Mouse (Mus musculus) ES-Bruce4 (cell line): ENCODE measurements around the gene Cnnm3. TPM values are rescaled to one million over a fixed set of nuclear protein-coding genes. Genes with fewer than 3 reads are reported as not detected.

ENCODE experiments used
- H3K27ac ChIP-seq: 2 replicates; pipeline ENCODE4 v1.5.1; 2012; ENCODE audit warnings: low read length, inconsistent platforms; ENCODE audit not compliant: insufficient read depth
- H3K27me3 ChIP-seq: 2 replicates; pipeline ENCODE4 v1.6.1; 2012; ENCODE audit warnings: mild to moderate bottlenecking, low read length, inconsistent platforms; ENCODE audit not compliant: control insufficient read depth, poor library complexity, insufficient read depth, severe bottlenecking
- H3K36me3 ChIP-seq: 2 replicates; pipeline ENCODE4 v1.6.1; 2012; ENCODE audit warnings: inconsistent platforms, mild to moderate bottlenecking, low read length, moderate library complexity; ENCODE audit not compliant: control insufficient read depth, poor library complexity, insufficient read depth, severe bottlenecking
- H3K4me1 ChIP-seq: one replicate; pipeline ENCODE4 v1.8.1; 2011; ENCODE audit warnings: low read length; ENCODE audit not compliant: control insufficient read depth, insufficient read depth
- H3K4me3 ChIP-seq: 2 replicates; pipeline ENCODE4 v1.5.1; 2011; ENCODE audit warnings: low read depth, mild to moderate bottlenecking, low read length
- H3K9ac ChIP-seq: 2 replicates; pipeline ENCODE4 v1.6.1; 2012; ENCODE audit warnings: low read depth, mild to moderate bottlenecking, inconsistent platforms; ENCODE audit not compliant: poor library complexity, severe bottlenecking
- H3K9me3 ChIP-seq: replicated peaks from 2 replicates; pipeline ENCODE4 v1.6.1; 2012; ENCODE audit warnings: mild to moderate bottlenecking, low read length, inconsistent platforms; ENCODE audit not compliant: control insufficient read depth, poor library complexity, insufficient read depth, severe bottlenecking
- CTCF ChIP-seq: IDR thresholded peaks from one replicate; pipeline ENCODE4 v1.8.1; 2011; ENCODE audit warnings: low read depth, low read length
- EP300 ChIP-seq: IDR thresholded peaks from 2 replicates; pipeline ENCODE4 v1.6.1; 2011; ENCODE audit warnings: low read depth, low read length; ENCODE audit not compliant: insufficient read depth
- POLR2A ChIP-seq: IDR thresholded peaks from one replicate; pipeline ENCODE4 v1.8.1; 2011; ENCODE audit warnings: low read length; ENCODE audit not compliant: insufficient read depth
- polyA plus RNA-seq: library from polyadenylated mRNA; stranded (reverse); fragments of >200 nt; gene quantifications from 2 replicates; pipeline ENCODE4 v1.2.4, GENCODE M21; 2011; ENCODE audit warnings: low read depth; ENCODE audit not compliant: missing spikeins, insufficient read depth, insufficient read length

The Cnnm3 gene
- polyA plus RNA-seq, 1 experiment: 17.4 TPM

DNA sequence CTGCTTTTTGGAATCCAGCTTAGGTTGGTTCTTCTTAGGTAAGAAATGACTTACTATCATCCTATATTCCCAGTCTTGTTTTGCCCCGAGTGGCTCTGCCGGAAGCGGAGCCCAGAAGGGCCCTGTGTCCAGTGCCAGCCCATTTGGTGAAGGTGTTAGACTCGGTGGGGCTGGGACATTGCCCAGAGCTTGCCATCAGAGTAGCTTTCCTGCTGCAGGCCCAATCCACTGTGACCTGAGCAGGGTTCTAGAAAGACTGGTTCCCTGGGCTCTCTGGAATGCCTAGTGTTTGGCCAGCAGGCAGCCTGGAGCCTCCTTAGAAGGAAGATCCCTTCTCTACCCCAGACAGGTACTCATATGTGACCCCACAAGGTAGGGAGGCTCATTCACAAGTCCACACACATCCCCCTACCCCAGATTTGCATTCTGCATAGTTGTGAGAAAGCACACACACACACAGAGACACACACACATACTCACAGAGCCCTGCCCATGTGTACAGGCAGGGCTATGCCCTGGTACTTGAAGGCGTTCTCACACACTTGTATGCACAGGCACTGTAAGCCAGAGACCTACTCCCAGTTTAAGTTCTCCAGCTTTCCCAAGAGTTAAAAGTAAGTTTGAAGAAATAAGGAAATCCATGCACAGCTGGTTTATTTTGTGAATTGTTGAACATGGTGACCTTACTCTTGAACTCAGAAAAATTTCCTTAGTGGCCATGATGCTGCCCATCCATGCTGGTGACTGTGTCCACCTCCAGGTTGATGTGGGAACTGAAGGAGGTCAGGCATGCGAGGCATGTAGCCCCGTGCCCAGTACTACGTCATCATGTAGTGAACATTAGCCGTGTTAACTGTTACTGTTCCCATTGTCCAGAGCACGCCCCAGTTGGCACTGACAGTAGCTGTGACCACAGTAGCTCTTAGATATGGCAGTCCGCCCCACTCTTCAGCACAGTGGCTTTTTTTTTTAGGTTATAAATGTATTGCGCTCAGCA, 31.5 kb upstream of the Cnnm3 start:
- H3K9ac ChIP-seq: no peak overlapping the region
- H3K36me3 ChIP-seq: no peaks in the 10 kb centered on the region
- H3K9me3 ChIP-seq: no peaks in the 10 kb centered on the region
- no peak for TF ChIP-seq POLR2A
- TF ChIP-seq CTCF: no peak
- TF ChIP-seq EP300: no peak
- no peak overlapping the region for H3K27ac ChIP-seq
- H3K4me1 ChIP-seq: no peaks in the 10 kb centered on the region
- no peaks in the 10 kb centered on the region for H3K27me3 ChIP-seq
- H3K4me3 ChIP-seq: no peak overlapping the region

DNA sequence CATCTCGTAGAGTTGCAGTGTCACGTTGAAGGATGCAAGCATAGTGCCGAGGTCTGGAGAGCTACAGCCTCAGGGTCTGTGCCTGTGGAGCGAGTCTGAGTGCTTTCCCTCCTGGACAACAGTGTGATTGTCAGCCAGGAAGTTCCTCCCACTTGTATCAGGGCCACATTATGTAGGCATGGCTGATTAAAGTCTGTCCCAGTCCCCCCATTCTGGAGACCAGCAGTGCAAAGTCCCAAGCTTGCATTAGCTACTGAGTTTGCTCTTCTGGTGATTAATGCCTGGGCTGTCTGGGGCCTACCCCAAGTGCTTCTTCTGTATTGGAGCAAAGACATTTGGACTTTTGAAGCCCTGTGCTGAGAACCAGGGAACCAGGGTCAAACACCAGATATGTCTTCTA, 27.8 kb upstream of the Cnnm3 start:
- H3K4me1 ChIP-seq: no peaks in the 10 kb centered on the region
- H3K27ac ChIP-seq: no peak overlapping the region
- H3K9ac ChIP-seq: no peak overlapping the region
- no peak for TF ChIP-seq EP300
- TF ChIP-seq POLR2A: no peak
- TF ChIP-seq CTCF: no peak
- no peaks in the 10 kb centered on the region for H3K36me3 ChIP-seq
- H3K4me3 ChIP-seq: no peak overlapping the region
- no peaks in the 10 kb centered on the region for H3K9me3 ChIP-seq
- no peaks in the 10 kb centered on the region for H3K27me3 ChIP-seq

DNA sequence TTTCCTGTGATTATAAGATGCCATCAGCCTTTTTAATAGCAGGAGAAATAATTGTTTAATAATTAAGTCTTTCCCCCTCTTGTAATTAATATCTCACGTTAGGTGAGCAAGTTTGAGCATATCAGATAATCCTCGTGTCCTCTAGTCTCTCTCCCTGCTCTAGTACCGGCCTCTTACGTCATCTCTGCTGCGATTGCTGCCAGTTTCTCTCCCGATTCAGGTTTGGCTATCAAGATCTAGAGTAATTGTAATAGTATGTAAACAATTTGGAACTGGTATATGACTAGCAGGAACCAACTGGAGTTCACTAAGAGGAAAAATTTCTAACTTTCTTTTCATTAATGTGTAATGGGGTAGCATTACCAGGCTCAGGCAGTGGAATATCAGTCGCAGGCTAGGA, 26.6 kb upstream of the Cnnm3 start:
- no peak overlapping the region for H3K27ac ChIP-seq
- H3K27me3 ChIP-seq: no peaks in the 10 kb centered on the region
- H3K4me1 ChIP-seq: no peaks in the 10 kb centered on the region
- TF ChIP-seq CTCF (no peak), POLR2A (no peak), EP300 (no peak)
- no peak overlapping the region for H3K9ac ChIP-seq
- H3K9me3 ChIP-seq: no peaks in the 10 kb centered on the region
- no peak overlapping the region for H3K4me3 ChIP-seq
- H3K36me3 ChIP-seq: no peaks in the 10 kb centered on the region

DNA sequence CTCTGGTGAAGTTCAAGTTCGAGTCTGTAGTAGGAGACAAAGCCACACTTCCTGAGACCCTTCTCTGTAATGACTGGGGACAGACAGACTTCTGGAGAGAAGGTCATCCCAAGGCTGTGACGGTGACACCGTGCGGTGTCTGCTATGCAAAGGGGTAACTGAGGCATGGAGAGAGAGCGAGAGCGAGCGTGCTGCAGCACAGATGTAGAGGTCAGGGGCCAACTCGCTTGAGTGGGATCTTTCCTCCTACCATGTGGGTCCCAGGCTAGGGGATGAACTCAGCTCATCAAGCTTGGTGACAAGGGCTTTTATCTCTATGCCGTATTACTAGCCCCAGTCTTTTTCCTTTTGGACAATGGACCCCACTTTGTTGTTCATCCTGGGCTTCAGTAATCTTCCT, 24.6 kb upstream of the Cnnm3 start:
- H3K4me3 ChIP-seq: no peak overlapping the region
- H3K36me3 ChIP-seq: no peaks in the 10 kb centered on the region
- H3K9me3 ChIP-seq: no peaks in the 10 kb centered on the region
- no peaks in the 10 kb centered on the region for H3K27me3 ChIP-seq
- H3K9ac ChIP-seq: no peak overlapping the region
- no peak overlapping the region for H3K27ac ChIP-seq
- no peaks in the 10 kb centered on the region for H3K4me1 ChIP-seq
- no peak for TF ChIP-seq EP300
- no peak for TF ChIP-seq POLR2A
- TF ChIP-seq CTCF: no peak

DNA sequence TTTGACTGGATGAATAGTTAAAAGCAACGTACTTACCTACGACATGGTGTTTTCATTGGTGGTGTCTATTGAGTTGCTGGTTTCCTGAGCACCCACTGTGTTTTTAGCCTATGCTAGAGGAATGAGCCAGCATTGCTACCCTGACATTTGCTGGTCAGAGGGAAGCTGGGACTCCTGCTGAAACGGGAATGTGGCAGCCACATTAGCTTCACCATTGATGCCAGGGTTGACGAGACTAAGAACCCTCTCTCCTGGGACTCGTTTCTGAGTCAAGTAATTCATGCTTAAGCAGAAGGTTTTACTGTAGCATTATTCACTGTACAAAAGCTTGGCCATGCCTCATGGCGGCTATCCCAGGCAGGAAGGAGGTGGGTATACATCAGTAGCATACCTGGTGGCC, 22.0 kb upstream of the Cnnm3 start:
- H3K27me3 ChIP-seq: no peaks in the 10 kb centered on the region
- no peaks in the 10 kb centered on the region for H3K9me3 ChIP-seq
- no peak overlapping the region for H3K27ac ChIP-seq
- H3K36me3 ChIP-seq: no peaks in the 10 kb centered on the region
- no peaks in the 10 kb centered on the region for H3K4me1 ChIP-seq
- no peak overlapping the region for H3K9ac ChIP-seq
- no peak for TF ChIP-seq EP300
- TF ChIP-seq CTCF: no peak
- TF ChIP-seq POLR2A: no peak
- H3K4me3 ChIP-seq: no peak overlapping the region
